Mouse (Mus musculus) olfactory bulb, adult 2 months (tissue): Measurements from ENCODE around the gene Sema4a. TPM values are rescaled to one million over a fixed set of nuclear protein-coding genes. Genes with fewer than 3 reads are reported as not detected.
A peak's percentile ranks its signal among the peaks of the same experiment; 100 is the strongest.
"Not testable (repeated sequence)": the region's sequence is repeated elsewhere in the genome, so short reads cannot be mapped to it uniquely, and the experiment has no call there.

Experiments
- H3K27ac ChIP-seq: fragments of 200-500 bp; 2 replicates; pipeline ENCODE4 v1.5.1; 2012; ENCODE audit warnings: low read depth, low read length; ENCODE audit not compliant: insufficient read depth
- H3K4me1 ChIP-seq: fragments of 200-500 bp; 2 replicates; pipeline ENCODE4 v1.6.1; 2012; ENCODE audit warnings: low read length; ENCODE audit not compliant: control insufficient read depth, insufficient read depth
- H3K4me3 ChIP-seq: fragments of 200-500 bp; 2 replicates; pipeline ENCODE4 v1.5.1; 2012; ENCODE audit warnings: mild to moderate bottlenecking, low read depth, low read length, moderate library complexity; ENCODE audit not compliant: insufficient read depth
- CTCF ChIP-seq: fragments of 200-500 bp; IDR thresholded peaks from 2 replicates; pipeline ENCODE4 v1.5.1; 2012; ENCODE audit warnings: low read depth, mild to moderate bottlenecking, low read length, moderate library complexity; ENCODE audit not compliant: insufficient read depth
- POLR2A ChIP-seq: fragments of 200-500 bp; IDR thresholded peaks from 2 replicates; pipeline ENCODE4 v1.6.1; 2012; ENCODE audit warnings: mild to moderate bottlenecking, low read depth, low read length, moderate library complexity; ENCODE audit not compliant: insufficient read depth
- WGBS: fragments of 180-500 bp; shearing (Covaris S2); methylation state at CpG from one replicate; pipeline ENCODE4 v1.1.7; 2018; 5-methylcytosine and 5-hydroxymethylcytosine counted together
- polyA plus RNA-seq: library from polyadenylated mRNA; stranded (reverse); fragments of >200 nt; gene quantifications from 2 replicates; pipeline ENCODE4 v1.2.4, GENCODE M21; 2012; ENCODE audit warnings: low replicate concordance; ENCODE audit not compliant: missing spikeins, insufficient read depth, insufficient read length

The Sema4a gene
- polyA plus RNA-seq, 1 experiment = not detected

GRCm38 (mm10) chr3:88442888-88443287 is 18.1 kb downstream of the Sema4a start:
- no peak overlapping the region for H3K4me3 ChIP-seq
- WGBS = 81% methylated on average over 7 of the region's 7 CpGs
- peaks cover 12% of the 10 kb centered on the region for H3K4me1 ChIP-seq
- no peak overlapping the region for H3K27ac ChIP-seq
- TF ChIP-seq POLR2A = no peak
- no peak for TF ChIP-seq CTCF

GRCm38 (mm10) chr3:88442488-88442887 is 18.5 kb downstream of the Sema4a start:
- TF ChIP-seq CTCF (no peak), POLR2A (no peak)
- Histone ChIP-seq H3K4me1 (peaks cover 12% of the 10 kb centered on the region), H3K4me3 (no peak overlapping the region), H3K27ac (no peak overlapping the region)
- 87% methylated on average over 12 of the region's 12 CpGs for WGBS

- peaks cover 18% of the 10 kb centered on the region for H3K4me1 ChIP-seq
- TF ChIP-seq POLR2A (no peak), CTCF (peak; percentile 19; the same call in 1 of the 2 replicates)
- WGBS = 20% methylated on average over 27 of the region's 27 CpGs
- no peak overlapping the region for H3K4me3 ChIP-seq
- no peak overlapping the region for H3K27ac ChIP-seq
Measured at GRCm38 (mm10) chr3:88440500-88441381, 20.2 kb downstream of the Sema4a start.

GRCm38 (mm10) chr3:88439582-88439981 is 21.4 kb downstream of the Sema4a start:
- no peak for TF ChIP-seq CTCF
- no peak for TF ChIP-seq POLR2A
- Histone ChIP-seq H3K4me3 (no peak overlapping the region), H3K4me1 (peaks cover 19% of the 10 kb centered on the region), H3K27ac (no peak overlapping the region)
- WGBS = 41% methylated on average over 4 of the region's 4 CpGs

- no peak overlapping the region for H3K27ac ChIP-seq
- 86% methylated on average over 10 of the region's 10 CpGs for WGBS
- TF ChIP-seq CTCF = no peak
- no peak for TF ChIP-seq POLR2A
- H3K4me3 ChIP-seq = no peak overlapping the region
- H3K4me1 ChIP-seq = peaks cover 19% of the 10 kb centered on the region
Measured at GRCm38 (mm10) chr3:88437454-88437853, 23.5 kb downstream of the Sema4a start.

GRCm38 (mm10) chr3:88436395-88437201 is 24.4 kb downstream of the Sema4a start:
- H3K4me3 ChIP-seq = no peak overlapping the region
- WGBS = 29% methylated on average over 29 of the region's 29 CpGs

GRCm38 (mm10) chr3:88435515-88435914 is 25.5 kb downstream of the Sema4a start:
- TF ChIP-seq POLR2A = no peak
- TF ChIP-seq CTCF = no peak
- WGBS = 42% methylated on average over 10 of the region's 10 CpGs
- no peak overlapping the region for H3K27ac ChIP-seq
- peaks cover 13% of the 10 kb centered on the region for H3K4me1 ChIP-seq
- no peak overlapping the region for H3K4me3 ChIP-seq

More at GRCm38 (mm10) chr3:88436395-88437201, 24.4 kb downstream of the Sema4a start:
- TF ChIP-seq POLR2A (no peak), CTCF (no peak)
- H3K27ac ChIP-seq = no peak overlapping the region
- H3K4me1 ChIP-seq = peaks cover 19% of the 10 kb centered on the region

- WGBS = 67% methylated on average over 8 of the region's 8 CpGs
- H3K4me1 ChIP-seq, H3K4me3 ChIP-seq, H3K27ac ChIP-seq: not testable (repeated sequence)
Measured at GRCm38 (mm10) chr3:88428639-88429038, 32.3 kb downstream of the Sema4a start.

GRCm38 (mm10) chr3:88427342-88427905 is 33.6 kb downstream of the Sema4a start:
- TF ChIP-seq CTCF = no peak
- no peak for TF ChIP-seq POLR2A
- Histone ChIP-seq H3K4me1 (no peaks in the 10 kb centered on the region), H3K27ac (no peak overlapping the region), H3K4me3 (no peak overlapping the region)
- 77% methylated on average over 4 of the region's 4 CpGs for WGBS
